Mouse (Mus musculus) bone marrow, adult 2 months (tissue): ENCODE results near the gene Wnt5a. TPM values are rescaled to one million over a fixed set of nuclear protein-coding genes. Genes with fewer than 3 reads are reported as not detected.

Source experiments
- H3K27ac ChIP-seq: fragments of 200-500 bp; 2 replicates; pipeline ENCODE4 v1.5.1; 2012; ENCODE audit warnings: low read depth, mild to moderate bottlenecking, control low read depth, inconsistent platforms, low read length; ENCODE audit not compliant: control insufficient read depth, poor library complexity, insufficient read depth
- H3K4me1 ChIP-seq: fragments of 200-500 bp; 2 replicates; pipeline ENCODE4 v1.6.1; 2011; ENCODE audit warnings: low read length; ENCODE audit not compliant: control insufficient read depth, insufficient read depth
- H3K4me3 ChIP-seq: fragments of 200-500 bp; replicated peaks from 2 replicates; pipeline ENCODE3; 2011; ENCODE audit warnings: mild to moderate bottlenecking, low read depth, low read length, control low read depth; ENCODE audit not compliant: control insufficient read depth
- CTCF ChIP-seq: fragments of 200-500 bp; IDR thresholded peaks from 2 replicates; pipeline ENCODE4 v1.5.1; 2011; ENCODE audit warnings: low read length, control low read depth; ENCODE audit not compliant: control insufficient read depth, insufficient read depth
- POLR2A ChIP-seq: fragments of 200-500 bp; IDR thresholded peaks from 2 replicates; pipeline ENCODE4 v1.6.1; 2011; ENCODE audit warnings: low read depth, mild to moderate bottlenecking, control low read depth, low read length, borderline replicate concordance; ENCODE audit not compliant: control insufficient read depth
- WGBS: fragments of 180-500 bp; shearing (Covaris S2); methylation state at CpG from one replicate; pipeline ENCODE4 v1.1.7; 2018; 5-methylcytosine and 5-hydroxymethylcytosine counted together
- polyA plus RNA-seq: library from polyadenylated mRNA; stranded (reverse); fragments of >200 nt; gene quantifications from 2 replicates; pipeline ENCODE4 v1.2.4, GENCODE M21; 2011; ENCODE audit warnings: low replicate concordance; ENCODE audit not compliant: missing spikeins, insufficient read depth, insufficient read length

Gene Wnt5a
- polyA plus RNA-seq, 1 experiment, result 0.82 TPM

GRCm38 (mm10) chr14:28531531-28531930 lies 27.0 kb downstream of the Wnt5a start:
- H3K4me3 ChIP-seq, result no peak overlapping the region
- WGBS, result 43% methylated on average over 1 of the region's 1 CpGs
- TF ChIP-seq CTCF, result no peak
- no peak for TF ChIP-seq POLR2A

GRCm38 (mm10) chr14:28532943-28533342 lies 28.4 kb downstream of the Wnt5a start:
- H3K27ac ChIP-seq, result no peak overlapping the region
- TF ChIP-seq CTCF (no peak), POLR2A (no peak)
- no peak overlapping the region for H3K4me3 ChIP-seq
- WGBS, result 85% methylated on average over 11 of the region's 11 CpGs
- H3K4me1 ChIP-seq, result no peaks in the 10 kb centered on the region

More at GRCm38 (mm10) chr14:28531531-28531930, 27.0 kb downstream of the Wnt5a start:
- Histone ChIP-seq H3K27ac (no peak overlapping the region), H3K4me1 (no peaks in the 10 kb centered on the region)

GRCm38 (mm10) chr14:28533876-28534275 lies 29.3 kb downstream of the Wnt5a start:
- H3K27ac ChIP-seq, result no peak overlapping the region
- 89% methylated on average over 2 of the region's 2 CpGs for WGBS
- H3K4me1 ChIP-seq, result no peaks in the 10 kb centered on the region
- H3K4me3 ChIP-seq, result no peak overlapping the region
- TF ChIP-seq CTCF (no peak), POLR2A (no peak)

GRCm38 (mm10) chr14:28535814-28536213 lies 31.3 kb downstream of the Wnt5a start:
- 61% methylated on average over 4 of the region's 4 CpGs for WGBS
- no peaks in the 10 kb centered on the region for H3K4me1 ChIP-seq
- no peak overlapping the region for H3K4me3 ChIP-seq
- no peak overlapping the region for H3K27ac ChIP-seq
- TF ChIP-seq CTCF (no peak), POLR2A (no peak)

- TF ChIP-seq CTCF, result no peak
- no peak for TF ChIP-seq POLR2A
These were observed 35.0 kb downstream of the Wnt5a start for GRCm38 (mm10) chr14:28539577-28539976.

GRCm38 (mm10) chr14:28542117-28542741 lies 37.7 kb downstream of the Wnt5a start:
- Histone ChIP-seq H3K4me1 (no peaks in the 10 kb centered on the region), H3K27ac (no peak overlapping the region), H3K4me3 (no peak overlapping the region)
- 64% methylated on average over 4 of the region's 4 CpGs for WGBS
- TF ChIP-seq POLR2A, result no peak
- no peak for TF ChIP-seq CTCF

More at GRCm38 (mm10) chr14:28539577-28539976, 35.0 kb downstream of the Wnt5a start:
- no peak overlapping the region for H3K27ac ChIP-seq
- 71% methylated on average over 6 of the region's 6 CpGs for WGBS
- H3K4me3 ChIP-seq, result no peak overlapping the region
- H3K4me1 ChIP-seq, result no peaks in the 10 kb centered on the region

GRCm38 (mm10) chr14:28561861-28562260 lies 57.3 kb downstream of the Wnt5a start:
- Histone ChIP-seq H3K4me1 (no peaks in the 10 kb centered on the region), H3K4me3 (no peak overlapping the region), H3K27ac (no peak overlapping the region)
- WGBS, result 59% methylated on average over 6 of the region's 6 CpGs
- TF ChIP-seq CTCF, result no peak
- no peak for TF ChIP-seq POLR2A
